Mouse (Mus musculus) midbrain, embryonic 10.5 days (tissue): ENCODE results near the gene Kcnj15. TPM values are rescaled to one million over a fixed set of nuclear protein-coding genes. Genes with fewer than 3 reads are reported as not detected.

ENCODE experiments used
- DNase-seq: peaks from one replicate; pipeline ENCODE4 v3.0.0-alpha.2; 2017; ENCODE audit warnings: low spot score
- H3K27ac ChIP-seq: fragments of 300-500 bp; sonication (generic); replicated peaks from 2 replicates; pipeline ENCODE4 v1.5.1; 2016; ENCODE audit warnings: mild to moderate bottlenecking
- H3K27me3 ChIP-seq: fragments of 300-500 bp; sonication (generic); 2 replicates; pipeline ENCODE4 v1.6.1; 2016; ENCODE audit warnings: low read depth, mild to moderate bottlenecking; ENCODE audit not compliant: poor library complexity, severe bottlenecking
- H3K36me3 ChIP-seq: fragments of 300-500 bp; sonication (generic); 2 replicates; pipeline ENCODE4 v1.6.1; 2016; ENCODE audit warnings: mild to moderate bottlenecking, moderate library complexity
- H3K4me1 ChIP-seq: fragments of 300-500 bp; sonication (generic); 2 replicates; pipeline ENCODE4 v1.6.1; 2016
- H3K4me3 ChIP-seq: fragments of 300-500 bp; sonication (generic); 2 replicates; pipeline ENCODE4 v1.5.1; 2016; ENCODE audit warnings: mild to moderate bottlenecking, moderate library complexity
- H3K9me3 ChIP-seq: fragments of 300-500 bp; sonication (generic); replicated peaks from 2 replicates; pipeline ENCODE4 v1.6.1; 2016; ENCODE audit warnings: mild to moderate bottlenecking
- WGBS: fragments of 180-500 bp; shearing (Covaris S2); methylation state at CpG from one replicate; pipeline ENCODE4 v1.1.7; 2016; 5-methylcytosine and 5-hydroxymethylcytosine counted together
- polyA plus RNA-seq: library from polyadenylated mRNA; unstranded; fragments of >200 nt; fragmentation: Nextera tagmentation; extraction: Ambion mirVana; gene quantifications from 2 replicates; pipeline ENCODE4 v1.2.1, GENCODE M21; 2016

Kcnj15 gene
- polyA plus RNA-seq = 0.17 and 0.20 TPM in 2 replicates

GRCm38 (mm10) chr16:95257266-95257894, at the start of gene Kcnj15:
Gene Kcnj15 (plus strand): TSS chr16:95257558.
- DNase-seq = no peak
- WGBS = 28% methylated on average over 6 of the region's 6 CpGs

GRCm38 (mm10) chr16:95208243-95208642, 49.1 kb upstream of the Kcnj15 start:
- Histone ChIP-seq H3K27me3 (no peaks in the 10 kb centered on the region), H3K36me3 (no peaks in the 10 kb centered on the region), H3K4me1 (no peaks in the 10 kb centered on the region), H3K4me3 (no peak overlapping the region), H3K27ac (no peak overlapping the region), H3K9me3 (no peaks in the 10 kb centered on the region)
- no peak for DNase-seq
- 86% methylated on average over 7 of the region's 7 CpGs for WGBS

More at GRCm38 (mm10) chr16:95257266-95257894, at the start of gene Kcnj15:
- Histone ChIP-seq H3K27me3 (peaks cover 5% of the 10 kb centered on the region; the same call in 1 of the 2 replicates), H3K4me3 (no peak within 1 kb of the TSS), H3K27ac (no peak within 1 kb of the TSS), H3K4me1 (no peaks in the 10 kb centered on the region), H3K9me3 (no peaks in the 10 kb centered on the region), H3K36me3 (no peaks in the 10 kb centered on the region)

DNA sequence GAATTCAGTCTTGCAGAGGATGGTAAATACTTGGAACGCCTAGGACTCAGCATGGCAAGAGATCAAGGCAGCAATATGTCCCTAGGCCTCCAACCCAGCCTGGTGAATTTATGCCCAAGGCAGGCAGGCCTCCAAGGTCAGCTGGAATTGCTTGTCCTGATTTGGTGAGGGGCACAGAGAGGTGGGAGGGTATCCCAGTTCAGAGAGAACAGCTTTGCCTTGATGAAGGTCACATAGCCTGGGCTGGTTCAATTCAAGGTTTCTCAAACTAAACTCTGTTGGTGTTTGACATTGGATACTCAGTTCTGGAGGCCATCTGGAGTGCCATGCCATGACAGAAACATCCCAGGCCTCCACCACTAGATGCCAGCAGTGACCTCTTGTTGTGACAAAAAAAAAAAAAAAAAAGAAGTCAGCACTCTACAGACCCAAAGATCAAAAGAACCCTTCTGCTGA, 48.3 kb upstream of the Kcnj15 start:
- 29% methylated on average over 1 of the region's 1 CpGs for WGBS

DNA sequence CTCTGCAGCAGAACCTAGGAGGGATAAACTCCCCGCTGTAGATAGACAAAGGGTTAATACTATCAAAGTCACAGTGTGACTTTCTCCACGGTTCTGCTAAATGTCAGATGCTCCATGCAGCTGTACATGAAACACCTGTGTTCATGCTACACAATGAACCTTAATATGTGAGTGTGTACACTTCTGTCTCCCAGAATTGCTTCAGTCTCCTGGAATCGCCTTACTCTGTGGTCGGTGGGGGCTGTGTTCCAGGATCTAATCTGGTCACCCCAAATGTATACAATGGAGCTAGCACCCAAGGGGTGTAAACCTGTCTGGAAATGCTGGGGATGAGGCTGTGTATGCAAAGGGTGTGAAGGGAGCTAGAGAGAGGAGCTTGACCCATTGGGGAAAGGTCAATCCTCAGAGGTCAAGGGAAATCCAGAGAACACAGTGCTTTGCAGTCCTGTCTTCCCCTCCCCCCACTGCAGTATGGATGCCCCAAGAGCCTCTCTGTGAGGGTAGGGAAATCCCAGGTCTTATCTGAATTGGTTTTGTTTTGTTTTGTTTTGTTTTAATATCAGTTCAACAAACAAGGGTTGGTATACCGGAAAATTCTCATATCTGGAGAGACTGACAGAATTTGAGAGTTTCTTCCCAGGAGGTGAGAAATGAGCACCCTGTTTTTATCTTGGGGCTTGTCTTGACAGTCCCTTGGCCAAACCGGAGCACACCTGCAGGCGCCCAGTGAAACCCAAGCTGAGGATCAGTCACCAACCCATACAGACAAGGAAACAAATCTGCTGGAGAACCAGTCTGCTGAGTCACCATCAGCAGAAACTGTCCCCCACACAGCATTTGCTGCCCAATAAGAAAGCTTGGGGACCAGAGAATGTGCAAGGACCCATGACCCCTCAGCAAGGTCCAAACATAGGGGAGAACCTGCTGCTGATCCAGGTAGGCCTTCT, 42.8 kb upstream of the Kcnj15 start:
- Histone ChIP-seq H3K9me3 (no peaks in the 10 kb centered on the region), H3K27ac (peak overlapping the region; percentile 33), H3K4me1 (peaks cover 13% of the 10 kb centered on the region), H3K27me3 (no peaks in the 10 kb centered on the region), H3K4me3 (no peak overlapping the region), H3K36me3 (no peaks in the 10 kb centered on the region)
- 83% methylated on average over 7 of the region's 7 CpGs for WGBS
- DNase-seq = no peak

More for the DNA sequence above, 48.3 kb upstream of the Kcnj15 start:
- Histone ChIP-seq H3K9me3 (no peaks in the 10 kb centered on the region), H3K4me3 (no peak overlapping the region), H3K4me1 (peaks cover 3% of the 10 kb centered on the region), H3K27ac (no peak overlapping the region), H3K27me3 (no peaks in the 10 kb centered on the region), H3K36me3 (no peaks in the 10 kb centered on the region)
- no peak for DNase-seq

DNA sequence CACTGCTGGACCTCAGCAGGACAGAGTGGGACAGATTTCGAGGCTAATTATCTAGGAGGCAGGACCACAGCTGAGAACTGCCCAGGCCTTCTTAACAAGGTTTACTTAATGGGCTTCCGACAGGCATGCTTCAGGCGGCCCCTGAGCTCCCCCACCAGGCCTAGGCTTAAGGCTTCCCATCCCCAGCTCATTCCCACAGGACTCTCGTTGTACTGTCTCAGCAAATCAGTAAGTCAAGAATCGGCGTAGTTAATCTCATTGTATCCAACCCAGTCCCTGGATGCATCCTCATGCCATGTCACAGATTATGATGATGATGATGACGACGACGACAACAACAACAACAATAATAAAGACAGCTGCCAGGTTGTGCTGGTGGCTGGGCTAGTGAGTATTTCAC, 41.6 kb upstream of the Kcnj15 start:
- Histone ChIP-seq H3K27me3 (no peaks in the 10 kb centered on the region), H3K4me1 (peaks cover 13% of the 10 kb centered on the region), H3K27ac (no peak overlapping the region), H3K4me3 (no peak overlapping the region), H3K9me3 (no peaks in the 10 kb centered on the region), H3K36me3 (no peaks in the 10 kb centered on the region)
- no peak for DNase-seq
- 70% methylated on average over 9 of the region's 9 CpGs for WGBS

GRCm38 (mm10) chr16:95216346-95216745, 41.0 kb upstream of the Kcnj15 start:
- WGBS = 94% methylated on average over 7 of the region's 7 CpGs

DNA sequence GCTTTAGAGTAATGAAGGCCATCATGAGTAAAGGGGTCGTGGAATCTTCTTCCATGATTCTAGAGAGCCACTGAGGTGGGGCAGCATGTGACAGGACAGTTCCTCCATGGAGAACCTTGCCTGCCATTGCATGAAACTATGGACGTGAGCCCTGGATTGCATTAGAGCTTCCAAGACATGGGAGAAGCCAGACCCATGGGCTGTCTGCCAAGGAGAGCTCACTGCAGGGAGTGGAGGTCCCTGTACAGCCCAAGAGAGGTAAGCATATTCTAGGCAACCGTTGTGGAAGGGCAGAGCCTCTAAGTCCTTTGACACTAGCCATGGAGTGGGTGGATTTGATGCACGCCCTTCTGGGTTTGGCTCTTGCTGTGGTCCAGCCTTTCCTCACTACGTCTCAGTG, 40.5 kb upstream of the Kcnj15 start:
- Histone ChIP-seq H3K9me3 (no peaks in the 10 kb centered on the region), H3K4me3 (no peak overlapping the region), H3K4me1 (peaks cover 13% of the 10 kb centered on the region), H3K36me3 (no peaks in the 10 kb centered on the region), H3K27me3 (no peaks in the 10 kb centered on the region), H3K27ac (no peak overlapping the region)
- 91% methylated on average over 5 of the region's 5 CpGs for WGBS
- no peak for DNase-seq

More at GRCm38 (mm10) chr16:95216346-95216745, 41.0 kb upstream of the Kcnj15 start:
- Histone ChIP-seq H3K4me1 (peaks cover 13% of the 10 kb centered on the region), H3K9me3 (no peaks in the 10 kb centered on the region), H3K27ac (no peak overlapping the region), H3K4me3 (no peak overlapping the region), H3K27me3 (no peaks in the 10 kb centered on the region), H3K36me3 (no peaks in the 10 kb centered on the region)
- no peak for DNase-seq

DNA sequence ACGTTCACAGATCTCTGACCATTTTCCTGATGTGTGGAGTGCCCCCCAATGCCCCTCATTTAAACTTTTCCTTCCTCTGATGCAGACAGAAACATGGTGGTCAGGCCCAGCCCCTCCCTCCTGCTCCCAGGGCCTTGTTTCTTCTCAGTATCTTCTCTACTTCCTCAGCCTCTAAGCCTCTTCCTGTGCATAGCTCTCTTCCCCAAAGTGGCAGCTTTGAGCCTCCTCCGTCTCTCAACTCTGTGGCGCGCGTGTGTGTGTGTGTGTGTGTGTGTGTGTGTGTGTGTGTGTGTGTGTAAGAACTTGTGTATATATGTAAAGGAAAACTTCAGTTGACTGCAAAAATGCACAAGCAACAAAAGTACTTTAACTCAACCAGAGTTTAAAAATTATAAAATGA, 38.6 kb upstream of the Kcnj15 start:
- Histone ChIP-seq H3K27ac (no peak overlapping the region), H3K4me1 (peaks cover 12% of the 10 kb centered on the region), H3K4me3 (no peak overlapping the region), H3K27me3 (no peaks in the 10 kb centered on the region), H3K9me3 (no peaks in the 10 kb centered on the region), H3K36me3 (no peaks in the 10 kb centered on the region)
- 89% methylated on average over 5 of the region's 5 CpGs for WGBS
- DNase-seq = no peak

GRCm38 (mm10) chr16:95219459-95219858, 37.9 kb upstream of the Kcnj15 start:
- no peaks in the 10 kb centered on the region for H3K36me3 ChIP-seq
- no peaks in the 10 kb centered on the region for H3K9me3 ChIP-seq
- H3K27ac ChIP-seq = no peak overlapping the region
- 82% methylated on average over 2 of the region's 2 CpGs for WGBS
- no peak for DNase-seq
- peaks cover 5% of the 10 kb centered on the region for H3K4me1 ChIP-seq
- H3K4me3 ChIP-seq = no peak overlapping the region
- H3K27me3 ChIP-seq = no peaks in the 10 kb centered on the region

DNA sequence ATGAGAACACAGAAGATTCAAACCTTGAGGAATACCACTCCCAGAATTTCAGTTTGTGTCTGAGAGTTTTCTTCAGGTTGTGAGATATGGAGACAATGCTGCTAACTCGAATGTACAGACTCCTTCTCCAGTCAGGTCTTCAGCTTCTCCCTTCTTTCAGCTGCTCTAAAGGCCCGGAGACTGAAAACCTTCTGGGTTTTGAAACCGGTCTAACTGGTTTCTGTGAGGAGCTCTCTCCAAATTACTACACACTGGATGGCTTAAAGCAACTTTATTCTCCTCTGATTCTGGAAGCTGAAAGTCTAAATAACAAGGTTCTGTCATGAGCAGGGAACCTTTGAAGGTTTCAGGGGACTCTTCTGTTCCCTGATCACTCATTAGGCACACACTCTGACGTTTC, 36.3 kb upstream of the Kcnj15 start:
- WGBS = 68% methylated on average over 4 of the region's 4 CpGs

GRCm38 (mm10) chr16:95222026-95222718, 35.2 kb upstream of the Kcnj15 start:
- Histone ChIP-seq H3K27me3 (no peaks in the 10 kb centered on the region), H3K4me1 (no peaks in the 10 kb centered on the region), H3K4me3 (no peak overlapping the region), H3K27ac (no peak overlapping the region), H3K9me3 (no peaks in the 10 kb centered on the region), H3K36me3 (no peaks in the 10 kb centered on the region)
- no peak for DNase-seq
- WGBS = 78% methylated on average over 7 of the region's 7 CpGs

More for the DNA sequence above, 36.3 kb upstream of the Kcnj15 start:
- Histone ChIP-seq H3K27ac (no peak overlapping the region), H3K36me3 (no peaks in the 10 kb centered on the region), H3K27me3 (no peaks in the 10 kb centered on the region), H3K4me1 (no peaks in the 10 kb centered on the region), H3K9me3 (no peaks in the 10 kb centered on the region), H3K4me3 (no peak overlapping the region)
- DNase-seq = no peak

DNA sequence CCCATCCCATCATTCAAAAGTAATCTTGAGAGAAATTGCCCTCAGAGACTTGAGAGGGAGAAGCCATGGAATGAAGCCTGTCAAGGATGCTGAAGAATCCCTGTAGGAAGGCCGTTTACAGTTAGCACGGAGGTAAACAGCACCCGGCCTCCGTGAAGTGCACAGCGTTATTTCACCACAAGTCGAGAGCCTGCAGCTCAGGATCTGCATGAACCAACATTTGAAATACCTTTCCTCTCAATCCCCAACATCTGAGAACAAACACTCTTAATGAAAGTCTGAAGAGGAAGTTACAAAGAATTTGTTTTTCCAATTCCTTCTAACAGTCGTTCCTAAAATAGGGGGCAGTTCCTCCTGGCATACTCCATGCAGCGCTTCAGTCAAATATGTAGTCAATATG, 33.9 kb upstream of the Kcnj15 start:
- no peak overlapping the region for H3K4me3 ChIP-seq
- H3K36me3 ChIP-seq = no peaks in the 10 kb centered on the region
- H3K4me1 ChIP-seq = no peaks in the 10 kb centered on the region
- H3K27me3 ChIP-seq = no peaks in the 10 kb centered on the region
- WGBS = 93% methylated on average over 8 of the region's 8 CpGs
- H3K9me3 ChIP-seq = no peaks in the 10 kb centered on the region
- no peak overlapping the region for H3K27ac ChIP-seq
- DNase-seq = no peak
